Mouse (Mus musculus): ENCODE measurements at regions not wholly inside any gene's neighbourhood (a gene's known extent, or its start where the extent isn't known, plus 50 kb on each side); places are given as distances from the start of the nearest gene placed in this dataset.

- Histone ChIP-seq H3K9me3 (replicated peaks) (no peaks in the 10 kb centered on the region), H3K9ac (no peak overlapping the region), H3K4me1 (peaks cover 22% of the 10 kb centered on the region)
These were observed 73.8 kb upstream of the Mbnl1 start for GRCm38 (mm10) chr3:60398796-60399195.

GRCm38 (mm10) chr3:60402251-60402830 lies 70.3 kb upstream of the Mbnl1 start:
- H3K27ac ChIP-seq: no peak overlapping the region
- 76% methylated on average over 5 of the region's 5 CpGs for WGBS (ENCODE audit: insufficient replicate concordance)
- no peak for ATAC-seq
- peaks cover 4% of the 10 kb centered on the region; the same call in 1 of the 2 replicates for H3K4me1 ChIP-seq
- no peaks in the 10 kb centered on the region for H3K27me3 ChIP-seq (replicated peaks)
- H3K36me3 ChIP-seq: no peaks in the 10 kb centered on the region
- H3K9ac ChIP-seq: no peak overlapping the region
- H3K9me3 ChIP-seq (replicated peaks): no peaks in the 10 kb centered on the region
- H3K4me3 ChIP-seq: no peak overlapping the region
- H3K4me2 ChIP-seq: no peak overlapping the region

More at GRCm38 (mm10) chr3:60398796-60399195, 73.8 kb upstream of the Mbnl1 start:
- H3K27me3 ChIP-seq (replicated peaks): no peaks in the 10 kb centered on the region
- H3K27ac ChIP-seq: no peak overlapping the region
- H3K36me3 ChIP-seq: no peaks in the 10 kb centered on the region
- H3K4me3 ChIP-seq: no peak overlapping the region
- ATAC-seq: no peak
- no peak overlapping the region for H3K4me2 ChIP-seq

- peaks cover 20% of the 10 kb centered on the region for H3K4me1 ChIP-seq
- ATAC-seq: no peak
- no peaks in the 10 kb centered on the region for H3K36me3 ChIP-seq
- no peaks in the 10 kb centered on the region for H3K27me3 ChIP-seq (replicated peaks)
- no peak overlapping the region for H3K9ac ChIP-seq
- no peak overlapping the region for H3K4me3 ChIP-seq
- H3K4me2 ChIP-seq: no peak overlapping the region
- peak overlapping the region; percentile 38; the same call in 1 of the 2 replicates for H3K27ac ChIP-seq
- no peaks in the 10 kb centered on the region for H3K9me3 ChIP-seq (replicated peaks)
- 61% methylated on average over 2 of the region's 2 CpGs for WGBS (ENCODE audit: insufficient replicate concordance)
These were observed 65.2 kb upstream of the Mbnl1 start for GRCm38 (mm10) chr3:60407426-60407825.

GRCm38 (mm10) chr3:60407906-60408305 lies 64.7 kb upstream of the Mbnl1 start:
- H3K36me3 ChIP-seq: no peaks in the 10 kb centered on the region
- no peak overlapping the region for H3K9ac ChIP-seq
- no peaks in the 10 kb centered on the region for H3K27me3 ChIP-seq (replicated peaks)
- no peak overlapping the region for H3K4me2 ChIP-seq
- peak; percentile 41; the same call in 1 of the 2 replicates for ATAC-seq
- H3K4me3 ChIP-seq: no peak overlapping the region
- peak overlapping the region; percentile 38; the same call in 1 of the 2 replicates for H3K27ac ChIP-seq
- H3K9me3 ChIP-seq (replicated peaks): no peaks in the 10 kb centered on the region
- H3K4me1 ChIP-seq: peaks cover 25% of the 10 kb centered on the region
- WGBS (ENCODE audit: insufficient replicate concordance): 50% methylated on average over 1 of the region's 1 CpGs

GRCm38 (mm10) chr3:60408553-60409282 lies 63.9 kb upstream of the Mbnl1 start:
- WGBS (ENCODE audit: insufficient replicate concordance): 7% methylated on average over 7 of the region's 7 CpGs
- Histone ChIP-seq H3K4me3 (peak overlapping the region; percentile 58), H3K4me2 (peak overlapping the region; percentile 74), H3K4me1 (peaks cover 31% of the 10 kb centered on the region), H3K36me3 (no peaks in the 10 kb centered on the region), H3K9ac (peak overlapping the region; percentile 71), H3K9me3 (replicated peaks) (no peaks in the 10 kb centered on the region), H3K27ac (peak overlapping the region; percentile 75), H3K27me3 (replicated peaks) (no peaks in the 10 kb centered on the region)
- ATAC-seq: peak; percentile 69

- Histone ChIP-seq H3K4me3 (peak overlapping the region; percentile 58), H3K27me3 (replicated peaks) (no peaks in the 10 kb centered on the region), H3K27ac (peak overlapping the region; percentile 75), H3K4me1 (peaks cover 36% of the 10 kb centered on the region), H3K4me2 (peak overlapping the region; percentile 74), H3K36me3 (no peaks in the 10 kb centered on the region), H3K9me3 (replicated peaks) (no peaks in the 10 kb centered on the region), H3K9ac (peak overlapping the region; percentile 71)
- peak; percentile 64 for ATAC-seq
These were observed 63.4 kb upstream of the Mbnl1 start for GRCm38 (mm10) chr3:60409283-60409633.

- WGBS (ENCODE audit: insufficient replicate concordance): 57% methylated on average over 1 of the region's 1 CpGs
- no peaks in the 10 kb centered on the region for H3K36me3 ChIP-seq
- ATAC-seq: no peak
- peaks cover 39% of the 10 kb centered on the region for H3K4me1 ChIP-seq
- H3K4me3 ChIP-seq: no peak overlapping the region
- H3K27ac ChIP-seq: no peak overlapping the region
- no peak overlapping the region for H3K9ac ChIP-seq
- no peaks in the 10 kb centered on the region for H3K9me3 ChIP-seq (replicated peaks)
- H3K4me2 ChIP-seq: no peak overlapping the region
- no peaks in the 10 kb centered on the region for H3K27me3 ChIP-seq (replicated peaks)
These were observed 60.9 kb upstream of the Mbnl1 start for GRCm38 (mm10) chr3:60411746-60412145.

GRCm38 (mm10) chr3:60412206-60412605 lies 60.4 kb upstream of the Mbnl1 start:
- H3K4me2 ChIP-seq: no peak overlapping the region
- ATAC-seq: no peak
- H3K4me1 ChIP-seq: peaks cover 43% of the 10 kb centered on the region
- H3K27me3 ChIP-seq (replicated peaks): no peaks in the 10 kb centered on the region
- H3K9ac ChIP-seq: no peak overlapping the region
- H3K4me3 ChIP-seq: no peak overlapping the region
- H3K27ac ChIP-seq: no peak overlapping the region
- no peaks in the 10 kb centered on the region for H3K36me3 ChIP-seq
- no peaks in the 10 kb centered on the region for H3K9me3 ChIP-seq (replicated peaks)

- peak; percentile 75 for ATAC-seq
- no peaks in the 10 kb centered on the region for H3K9me3 ChIP-seq (replicated peaks)
- H3K4me1 ChIP-seq: peaks cover 47% of the 10 kb centered on the region
- WGBS (ENCODE audit: insufficient replicate concordance): 7% methylated on average over 3 of the region's 3 CpGs
- H3K36me3 ChIP-seq: no peaks in the 10 kb centered on the region
- H3K4me3 ChIP-seq: no peak overlapping the region
- no peak overlapping the region for H3K9ac ChIP-seq
- H3K4me2 ChIP-seq: no peak overlapping the region
- no peaks in the 10 kb centered on the region for H3K27me3 ChIP-seq (replicated peaks)
- H3K27ac ChIP-seq: peak overlapping the region; percentile 59
These were observed 58.9 kb upstream of the Mbnl1 start for GRCm38 (mm10) chr3:60413749-60414148.

- no peaks in the 10 kb centered on the region for H3K27me3 ChIP-seq (replicated peaks)
- H3K4me2 ChIP-seq: no peak overlapping the region
- peak; percentile 38; the same call in 1 of the 2 replicates for ATAC-seq
- no peaks in the 10 kb centered on the region for H3K36me3 ChIP-seq
- H3K9ac ChIP-seq: no peak overlapping the region
- no peak overlapping the region for H3K4me3 ChIP-seq
- 26% methylated on average over 1 of the region's 1 CpGs for WGBS (ENCODE audit: insufficient replicate concordance)
- H3K27ac ChIP-seq: no peak overlapping the region
- H3K4me1 ChIP-seq: peaks cover 61% of the 10 kb centered on the region
- no peaks in the 10 kb centered on the region for H3K9me3 ChIP-seq (replicated peaks)
These were observed 55.6 kb upstream of the Mbnl1 start for GRCm38 (mm10) chr3:60417001-60417400.

- no peaks in the 10 kb centered on the region for H3K36me3 ChIP-seq
- peak; percentile 78 for ATAC-seq
- no peak overlapping the region for H3K9ac ChIP-seq
- H3K9me3 ChIP-seq (replicated peaks): no peaks in the 10 kb centered on the region
- H3K4me3 ChIP-seq: no peak overlapping the region
- peaks cover 48% of the 10 kb centered on the region for H3K4me1 ChIP-seq
- no peaks in the 10 kb centered on the region for H3K27me3 ChIP-seq (replicated peaks)
- H3K4me2 ChIP-seq: peak overlapping the region; percentile 24
- peak overlapping the region; percentile 55 for H3K27ac ChIP-seq
These were observed 54.0 kb upstream of the Mbnl1 start for GRCm38 (mm10) chr3:60418652-60419051.

GRCm38 (mm10) chr3:60419216-60419615 lies 53.4 kb upstream of the Mbnl1 start:
- no peak for ATAC-seq
- H3K27ac ChIP-seq: 0 out of 2 replicates have a peak overlapping the region, but pooled peaks have one; percentile 45

More at GRCm38 (mm10) chr3:60419216-60419615, 53.4 kb upstream of the Mbnl1 start:
- Histone ChIP-seq H3K4me1 (peaks cover 48% of the 10 kb centered on the region), H3K9me3 (replicated peaks) (no peaks in the 10 kb centered on the region), H3K4me3 (no peak overlapping the region), H3K4me2 (no peak overlapping the region), H3K9ac (no peak overlapping the region), H3K27me3 (replicated peaks) (no peaks in the 10 kb centered on the region), H3K36me3 (no peaks in the 10 kb centered on the region)
- WGBS (ENCODE audit: insufficient replicate concordance): 74% methylated on average over 3 of the region's 3 CpGs

All from liver, embryonic 12.5 days (tissue).